Mouse (Mus musculus) adrenal gland, postnatal 10 days (tissue): ENCODE measurements around the gene Msh4. TPM values are rescaled to one million over a fixed set of nuclear protein-coding genes. Genes with fewer than 3 reads are reported as not detected.

Experiments used
- DNase-seq: peaks from one replicate; pipeline ENCODE4 v3.0.0; 2021; ENCODE audit warnings: mixed read lengths
- long read RNA-seq, 2 experiments: library from polyadenylated mRNA; stranded (forward); transcript quantifications; one replicate each; pipeline ENCODE4 v2.0.0; 2021
- total RNA-seq, 2 experiments: library from RNA; stranded (reverse); gene quantifications; 2 replicates each; pipeline ENCODE4 v1.2.3; 2021

Msh4 gene
- total RNA-seq: under 1 TPM; 0.21 to 0.24 TPM
- long read RNA-seq, experiment 1: 0 reads
- long read RNA-seq, experiment 2: 0 reads

- no peak for DNase-seq
Measured at GRCm38 (mm10) chr3:153906136-153906871, at the start of gene Msh4. Msh4 (minus strand) TSS chr3:153906138.

GRCm38 (mm10) chr3:153948176-153948575 is 42.2 kb upstream of the Msh4 start:
- peak; percentile 35 for DNase-seq

GRCm38 (mm10) chr3:153947271-153947670 is 41.3 kb upstream of the Msh4 start:
- DNase-seq: peak; percentile 40

- DNase-seq: peak; percentile 100
Measured at GRCm38 (mm10) chr3:153944335-153944990, 38.5 kb upstream of the Msh4 start, which contains the start of gene Acadm. Acadm (minus strand) TSS chr3:153944632.

GRCm38 (mm10) chr3:153943901-153944334 is 38.0 kb upstream of the Msh4 start:
- DNase-seq: no peak

GRCm38 (mm10) chr3:153943003-153943640 is 37.2 kb upstream of the Msh4 start:
- peak; percentile 18 for DNase-seq

- DNase-seq: no peak
Measured at GRCm38 (mm10) chr3:153941613-153942012, 35.7 kb upstream of the Msh4 start.

- no peak for DNase-seq
Measured at GRCm38 (mm10) chr3:153940486-153940885, 34.5 kb upstream of the Msh4 start.

GRCm38 (mm10) chr3:153940021-153940420 is 34.1 kb upstream of the Msh4 start:
- DNase-seq: no peak

- no peak for DNase-seq
Measured at GRCm38 (mm10) chr3:153937116-153937810, 31.3 kb upstream of the Msh4 start.

GRCm38 (mm10) chr3:153935878-153936277 is 29.9 kb upstream of the Msh4 start:
- no peak for DNase-seq

GRCm38 (mm10) chr3:153932461-153932860 is 26.5 kb upstream of the Msh4 start:
- DNase-seq: no peak

- no peak for DNase-seq
Measured at GRCm38 (mm10) chr3:153929526-153929925, 23.6 kb upstream of the Msh4 start.

GRCm38 (mm10) chr3:153926333-153926732 is 20.4 kb upstream of the Msh4 start:
- DNase-seq: no peak

- DNase-seq: no peak
Measured at GRCm38 (mm10) chr3:153921147-153921910, 15.4 kb upstream of the Msh4 start.

- no peak for DNase-seq
Measured at GRCm38 (mm10) chr3:153917200-153917599, 11.3 kb upstream of the Msh4 start.

GRCm38 (mm10) chr3:153913510-153914243 is 7.7 kb upstream of the Msh4 start:
- DNase-seq: peak; percentile 26

GRCm38 (mm10) chr3:153912546-153913509 is 6.9 kb upstream of the Msh4 start, which contains the start of gene Rabggtb:
Rabggtb (minus strand) TSS chr3:153913009.
- peak; percentile 97 for DNase-seq

GRCm38 (mm10) chr3:153911882-153912440 is 6.0 kb upstream of the Msh4 start:
- no peak for DNase-seq
